Mouse (Mus musculus) left cerebral cortex, postnatal 25 days (tissue): Measurements from ENCODE around the gene Lrp10. TPM values are rescaled to one million over a fixed set of nuclear protein-coding genes. Genes with fewer than 3 reads are reported as not detected.
A peak's percentile ranks its signal among the peaks of the same experiment; 100 is the strongest.

Experiments
- DNase-seq, 2 experiments: peaks; one replicate each; pipeline ENCODE4 v3.0.0; 2022; ENCODE audit warnings: low spot score in 2 of 2, mixed read lengths in 1 of 2
- intact Hi-C: fragments of 180-260 bp; cut with DNase I; formaldehyde crosslinking; loops from one replicate; pipeline ENCODE4 v1.15.1; 2025
- total RNA-seq, 2 experiments: library from RNA; stranded (reverse); gene quantifications; 2 replicates each; pipeline ENCODE4 v1.2.3; 2021

Gene Lrp10
- total RNA-seq, 2 experiments from 2014 or later, result 20.6 to 26.9 TPM

GRCm38 (mm10) chr14:54432078-54432836 is 31.7 kb upstream of the Lrp10 start:
- no peak for DNase-seq
- intact Hi-C loops, result loop anchor here (5.0 kb wide), 1 partner anchor 60 kb away; no protein-coding TSS in a partner anchor

GRCm38 (mm10) chr14:54432837-54433830 is 30.8 kb upstream of the Lrp10 start:
- intact Hi-C loops, result loop anchor here (5.0 kb wide), 1 partner anchor 59 kb away; no protein-coding TSS in a partner anchor
- peak; percentile 10 to 40 for DNase-seq

GRCm38 (mm10) chr14:54433941-54434531 is 29.9 kb upstream of the Lrp10 start:
- intact Hi-C loops, result loop anchor here (5.0 kb wide), 1 partner anchor 58 kb away; no protein-coding TSS in a partner anchor
- no peak for DNase-seq

- no peak for DNase-seq
- intact Hi-C loops, result no loop called here
These were observed 28.6 kb upstream of the Lrp10 start for GRCm38 (mm10) chr14:54435194-54435918.

GRCm38 (mm10) chr14:54439155-54439554 is 24.8 kb upstream of the Lrp10 start:
- DNase-seq, result no peak
- intact Hi-C loops, result no loop called here

- DNase-seq, result no peak
- intact Hi-C loops, result loop anchor here (5.0 kb wide), 1 partner anchor 38 kb away; the partner anchor contains the start of gene Rem2
These were observed 24.3 kb upstream of the Lrp10 start for GRCm38 (mm10) chr14:54439610-54440009.

GRCm38 (mm10) chr14:54440538-54440937 is 23.4 kb upstream of the Lrp10 start:
- intact Hi-C loops, result loop anchor here (5.0 kb wide), 1 partner anchor 37 kb away; the partner anchor contains the start of gene Rem2
- DNase-seq, result no peak

GRCm38 (mm10) chr14:54441365-54441764 is 22.6 kb upstream of the Lrp10 start:
- DNase-seq, result no peak
- intact Hi-C loops, result loop anchor here (5.0 kb wide), 1 partner anchor 36 kb away; the partner anchor contains the start of gene Rem2

- intact Hi-C loops, result loop anchor here (5.0 kb wide), 1 partner anchor 35 kb away; the partner anchor contains the start of gene Rem2
- DNase-seq, result no peak
These were observed 21.4 kb upstream of the Lrp10 start for GRCm38 (mm10) chr14:54442548-54442947.

GRCm38 (mm10) chr14:54443196-54443595 is 20.7 kb upstream of the Lrp10 start:
- intact Hi-C loops, result loop anchor here (5.0 kb wide), 1 partner anchor 34 kb away; the partner anchor contains the start of gene Rem2
- DNase-seq, result no peak

- DNase-seq, result no peak
- intact Hi-C loops, result loop anchor here (5.0 kb wide), 1 partner anchor 33 kb away; the partner anchor contains the start of gene Rem2
These were observed 20.0 kb upstream of the Lrp10 start for GRCm38 (mm10) chr14:54443712-54444618.

- DNase-seq, result no peak
- intact Hi-C loops, result loop anchor here (5.0 kb wide), 1 partner anchor 383 kb away; no protein-coding TSS in a partner anchor
These were observed 18.5 kb upstream of the Lrp10 start for GRCm38 (mm10) chr14:54445476-54445875.

- intact Hi-C loops, result no loop called here
These were observed 10.4 kb upstream of the Lrp10 start for GRCm38 (mm10) chr14:54453566-54453965.

GRCm38 (mm10) chr14:54454669-54455528 is 9.0 kb upstream of the Lrp10 start:
- intact Hi-C loops, result no loop called here
- DNase-seq, result no peak

More at GRCm38 (mm10) chr14:54453566-54453965, 10.4 kb upstream of the Lrp10 start:
- no peak for DNase-seq

- intact Hi-C loops, result loop anchor here (2.0 kb wide), 1 partner anchor 53 kb away; no protein-coding TSS in a partner anchor
- DNase-seq, result no peak
These were observed 5.9 kb upstream of the Lrp10 start for GRCm38 (mm10) chr14:54457907-54458569.

- intact Hi-C loops, result no loop called here
- no peak for DNase-seq
These were observed 1.8 kb upstream of the Lrp10 start for GRCm38 (mm10) chr14:54462146-54462545.
